Mouse (Mus musculus): ENCODE data around the gene Napsa. TPM values are rescaled to one million over a fixed set of nuclear protein-coding genes. Genes with fewer than 3 reads are reported as not detected.

Napsa gene
- polyA plus RNA-seq, 1 experiment from 2014 or later: 1.2 TPM

DNA sequence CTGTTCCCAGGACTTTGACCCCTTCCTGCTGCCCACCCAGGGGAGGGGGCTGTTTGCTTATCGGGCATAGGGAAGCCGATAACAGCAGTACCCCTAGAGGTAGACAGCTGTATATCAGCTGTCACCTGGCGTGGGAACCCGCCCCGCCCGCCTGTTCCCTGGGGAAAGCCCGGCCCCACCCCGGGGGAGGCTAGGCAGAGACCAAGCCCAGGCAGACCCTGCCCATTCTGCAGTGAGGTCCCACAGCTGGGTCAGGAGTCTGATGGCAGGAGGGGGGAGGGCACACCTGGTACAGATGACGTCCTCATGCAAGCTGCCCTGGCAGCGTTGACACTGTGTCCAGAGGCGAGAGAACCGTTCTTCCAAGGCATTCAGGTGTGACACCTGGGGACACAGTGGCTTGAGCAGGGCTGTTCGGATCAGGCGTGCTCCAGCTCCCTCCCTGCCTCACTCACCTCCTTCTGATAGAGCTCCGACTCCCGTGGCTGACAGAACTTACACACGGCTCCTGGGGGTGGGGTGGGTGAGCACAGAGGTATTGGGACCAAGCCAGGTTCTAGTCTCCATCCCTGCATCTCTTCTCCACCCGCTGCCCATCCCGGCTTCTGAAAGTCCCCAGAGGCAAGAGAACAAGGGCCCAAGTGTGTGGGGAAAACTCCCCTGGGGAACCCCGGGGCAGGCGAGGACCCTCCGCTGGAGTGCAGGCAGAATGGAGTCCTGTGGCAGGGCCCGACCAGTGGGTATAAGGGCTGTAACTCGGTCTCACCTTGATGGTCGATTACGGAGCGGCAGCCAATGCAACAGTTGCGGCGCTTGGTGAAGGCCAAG, 39.0 kb upstream of the Napsa start:
- no peak overlapping the region for H3K4me3 ChIP-seq
- no peak overlapping the region for H3K4me2 ChIP-seq (replicated peaks)
- H3K4me1 ChIP-seq: peaks cover 1% of the 10 kb centered on the region; the same call in 1 of the 2 replicates
- no peak overlapping the region for H3K9ac ChIP-seq
- H3K27ac ChIP-seq: no peak overlapping the region
- H3K9me3 ChIP-seq (replicated peaks): no peaks in the 10 kb centered on the region
- H3K27me3 ChIP-seq: peaks cover 16% of the 10 kb centered on the region
- no peak for ATAC-seq (ENCODE audit: low FRiP score)
- H3K36me3 ChIP-seq: peaks cover 51% of the 10 kb centered on the region
- WGBS: 86% methylated on average over 29 of the region's 29 CpGs

DNA sequence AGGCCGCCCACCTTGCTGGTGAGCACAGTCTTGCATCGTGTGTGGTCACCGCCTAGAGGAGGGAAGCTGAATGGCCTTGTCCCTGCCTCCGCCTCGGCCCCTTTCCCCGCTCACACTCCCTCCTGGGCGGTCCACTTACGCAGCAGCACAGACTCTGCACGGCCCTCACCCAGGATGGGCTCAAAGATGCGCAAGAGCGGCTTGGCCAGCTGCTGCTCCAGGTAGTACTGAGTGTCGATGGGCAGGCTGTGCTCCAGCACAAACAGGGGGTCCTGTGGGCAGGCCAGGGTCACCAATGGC, 38.5 kb upstream of the Napsa start:
- no peak overlapping the region for H3K4me3 ChIP-seq
- no peak for ATAC-seq (ENCODE audit: low FRiP score)
- H3K9ac ChIP-seq: no peak overlapping the region
- H3K4me2 ChIP-seq (replicated peaks): no peak overlapping the region
- peaks cover 10% of the 10 kb centered on the region for H3K27me3 ChIP-seq
- H3K4me1 ChIP-seq: no peaks in the 10 kb centered on the region
- no peaks in the 10 kb centered on the region for H3K9me3 ChIP-seq (replicated peaks)
- WGBS: 70% methylated on average over 12 of the region's 12 CpGs
- no peak overlapping the region for H3K27ac ChIP-seq
- peaks cover 56% of the 10 kb centered on the region for H3K36me3 ChIP-seq

- Histone ChIP-seq H3K4me2 (replicated peaks) (no peak overlapping the region), H3K4me1 (no peaks in the 10 kb centered on the region), H3K27ac (no peak overlapping the region), H3K9me3 (replicated peaks) (no peaks in the 10 kb centered on the region), H3K9ac (no peak overlapping the region), H3K27me3 (peaks cover 5% of the 10 kb centered on the region; the same call in 1 of the 2 replicates), H3K36me3 (peaks cover 62% of the 10 kb centered on the region), H3K4me3 (no peak overlapping the region)
- no peak for ATAC-seq (ENCODE audit: low FRiP score)
- WGBS: 97% methylated on average over 13 of the region's 13 CpGs
These were observed 37.9 kb upstream of the Napsa start for GRCm38 (mm10) chr7:44534242-44534641.

DNA sequence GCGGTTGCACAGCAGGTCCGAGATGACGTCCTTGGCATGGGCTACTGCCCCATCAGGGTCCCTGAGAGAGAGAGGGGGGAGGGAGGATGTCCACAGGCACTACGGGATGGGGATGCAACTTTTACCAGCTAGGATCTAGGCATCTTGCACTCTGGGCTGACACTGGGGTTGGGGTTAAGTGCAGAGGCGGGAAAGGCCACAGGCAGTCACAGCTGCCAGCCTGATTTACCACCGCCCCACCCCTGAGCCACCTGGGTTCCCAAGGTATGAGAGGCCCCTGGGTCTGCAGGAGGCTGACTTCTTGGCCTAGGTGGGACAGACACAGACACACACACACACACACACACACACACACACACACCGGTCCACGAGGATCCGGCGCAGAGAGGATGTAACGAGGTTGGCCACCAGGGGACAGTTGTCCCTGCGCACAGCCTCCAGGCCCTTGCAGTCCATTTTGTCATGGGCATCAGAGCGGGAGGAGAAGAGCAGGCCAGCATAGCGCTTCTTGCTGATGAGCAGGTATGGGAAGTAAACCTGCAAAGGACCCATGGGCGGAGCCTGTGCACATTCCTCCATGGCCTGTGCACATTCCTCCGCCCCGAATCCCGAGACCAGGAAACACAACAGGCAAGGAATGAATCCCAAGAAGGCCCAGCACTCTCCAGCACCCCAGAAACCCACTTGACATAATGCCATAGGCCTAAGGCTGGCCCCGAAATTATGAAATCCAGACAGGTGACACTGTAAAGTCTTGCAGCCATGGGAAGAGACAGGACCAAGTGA, 37.3 kb upstream of the Napsa start:
- H3K9ac ChIP-seq: no peak overlapping the region
- no peaks in the 10 kb centered on the region for H3K4me1 ChIP-seq
- WGBS: 89% methylated on average over 19 of the region's 19 CpGs
- ATAC-seq (ENCODE audit: low FRiP score): no peak
- H3K4me2 ChIP-seq (replicated peaks): no peak overlapping the region
- H3K9me3 ChIP-seq (replicated peaks): no peaks in the 10 kb centered on the region
- no peaks in the 10 kb centered on the region for H3K27me3 ChIP-seq
- no peak overlapping the region for H3K27ac ChIP-seq
- no peak overlapping the region for H3K4me3 ChIP-seq
- peaks cover 68% of the 10 kb centered on the region for H3K36me3 ChIP-seq

- no peaks in the 10 kb centered on the region for H3K4me1 ChIP-seq
- H3K27ac ChIP-seq: no peak overlapping the region
- H3K9ac ChIP-seq: no peak overlapping the region
- H3K36me3 ChIP-seq: peaks cover 78% of the 10 kb centered on the region
- H3K4me2 ChIP-seq (replicated peaks): no peak overlapping the region
- no peaks in the 10 kb centered on the region for H3K27me3 ChIP-seq
- no peak overlapping the region for H3K4me3 ChIP-seq
- 93% methylated on average over 27 of the region's 27 CpGs for WGBS
- H3K9me3 ChIP-seq (replicated peaks): no peaks in the 10 kb centered on the region
- ATAC-seq (ENCODE audit: low FRiP score): no peak
These were observed 36.3 kb upstream of the Napsa start for GRCm38 (mm10) chr7:44535657-44536589.

DNA sequence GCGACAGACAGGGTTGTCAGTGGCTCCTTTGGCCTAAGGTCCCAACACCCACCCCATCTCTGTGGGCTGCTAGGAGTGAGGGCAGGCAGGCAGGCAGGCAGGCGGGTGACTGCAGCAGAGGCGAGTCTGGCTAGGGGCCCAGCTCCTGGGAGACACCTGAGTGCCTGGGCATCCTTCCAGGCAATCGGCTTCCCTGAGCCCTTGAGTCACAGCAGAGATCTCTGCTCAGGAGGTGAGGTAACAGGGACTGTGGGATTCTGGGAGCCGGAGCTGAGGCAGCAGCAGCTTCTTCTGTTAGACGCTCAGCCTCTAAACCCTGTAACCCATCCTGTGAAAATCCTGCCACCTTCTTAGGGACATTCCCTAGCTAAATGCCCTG, 35.6 kb upstream of the Napsa start:
- Histone ChIP-seq H3K27me3 (no peaks in the 10 kb centered on the region), H3K27ac (no peak overlapping the region), H3K9me3 (replicated peaks) (no peaks in the 10 kb centered on the region), H3K36me3 (peaks cover 85% of the 10 kb centered on the region), H3K4me1 (no peaks in the 10 kb centered on the region), H3K9ac (peak overlapping the region; percentile 23; the same call in 1 of the 2 replicates), H3K4me3 (no peak overlapping the region), H3K4me2 (replicated peaks) (no peak overlapping the region)
- 90% methylated on average over 6 of the region's 6 CpGs for whole genome bisulfite sequencing
- no peak for ATAC-seq (ENCODE audit: low FRiP score)

DNA sequence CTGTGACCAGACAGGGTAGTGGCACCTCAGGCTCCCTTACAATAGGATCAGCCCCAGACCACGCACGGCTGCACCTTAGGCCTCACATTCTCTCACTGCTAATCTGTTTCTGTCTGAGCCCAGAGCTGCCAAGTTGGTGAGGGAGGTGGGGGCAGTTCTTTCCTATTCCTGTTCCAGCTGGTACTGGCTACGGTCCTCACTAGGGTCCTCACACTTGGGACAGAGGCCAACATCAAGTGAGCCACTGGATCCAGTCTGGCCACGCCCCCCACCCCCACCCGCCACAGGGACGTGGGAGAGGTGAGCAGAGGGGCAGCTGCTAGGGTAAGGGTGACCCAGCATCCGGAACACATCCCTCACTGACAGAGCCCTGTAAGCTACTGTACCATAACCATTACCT, 35.2 kb upstream of the Napsa start:
- ATAC-seq (ENCODE audit: low FRiP score): no peak
- no peak overlapping the region for H3K4me2 ChIP-seq (replicated peaks)
- H3K9me3 ChIP-seq (replicated peaks): no peaks in the 10 kb centered on the region
- WGBS: 90% methylated on average over 7 of the region's 7 CpGs
- peaks cover 89% of the 10 kb centered on the region for H3K36me3 ChIP-seq
- peak overlapping the region; percentile 23; the same call in 1 of the 2 replicates for H3K9ac ChIP-seq
- H3K4me3 ChIP-seq: no peak overlapping the region
- no peaks in the 10 kb centered on the region for H3K4me1 ChIP-seq
- H3K27me3 ChIP-seq: no peaks in the 10 kb centered on the region
- H3K27ac ChIP-seq: no peak overlapping the region

DNA sequence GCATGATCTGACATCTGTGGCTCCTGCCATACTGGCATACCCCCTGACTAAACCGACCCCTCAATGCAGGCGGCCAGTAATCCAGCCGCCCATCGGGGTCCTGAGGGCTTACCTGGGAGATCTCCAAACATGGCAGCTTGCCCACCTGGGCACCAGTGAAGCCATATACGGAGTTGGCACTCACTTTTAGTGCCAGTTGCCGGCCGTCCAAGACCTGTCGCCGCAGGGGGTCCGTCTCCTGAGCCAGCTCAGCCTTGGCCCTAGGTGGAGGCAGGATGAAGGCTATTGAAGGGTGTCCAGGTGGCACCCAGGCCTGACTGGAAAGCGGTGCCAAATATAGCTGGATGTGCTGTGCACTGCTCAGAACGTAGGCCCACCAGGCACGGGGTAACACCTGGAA, 34.7 kb upstream of the Napsa start:
- Histone ChIP-seq H3K4me1 (no peaks in the 10 kb centered on the region), H3K27ac (no peak overlapping the region), H3K27me3 (no peaks in the 10 kb centered on the region), H3K9me3 (replicated peaks) (no peaks in the 10 kb centered on the region), H3K36me3 (peaks cover 94% of the 10 kb centered on the region), H3K9ac (no peak overlapping the region), H3K4me3 (no peak overlapping the region), H3K4me2 (replicated peaks) (no peak overlapping the region)
- 95% methylated on average over 13 of the region's 13 CpGs for WGBS
- ATAC-seq (ENCODE audit: low FRiP score): no peak

DNA sequence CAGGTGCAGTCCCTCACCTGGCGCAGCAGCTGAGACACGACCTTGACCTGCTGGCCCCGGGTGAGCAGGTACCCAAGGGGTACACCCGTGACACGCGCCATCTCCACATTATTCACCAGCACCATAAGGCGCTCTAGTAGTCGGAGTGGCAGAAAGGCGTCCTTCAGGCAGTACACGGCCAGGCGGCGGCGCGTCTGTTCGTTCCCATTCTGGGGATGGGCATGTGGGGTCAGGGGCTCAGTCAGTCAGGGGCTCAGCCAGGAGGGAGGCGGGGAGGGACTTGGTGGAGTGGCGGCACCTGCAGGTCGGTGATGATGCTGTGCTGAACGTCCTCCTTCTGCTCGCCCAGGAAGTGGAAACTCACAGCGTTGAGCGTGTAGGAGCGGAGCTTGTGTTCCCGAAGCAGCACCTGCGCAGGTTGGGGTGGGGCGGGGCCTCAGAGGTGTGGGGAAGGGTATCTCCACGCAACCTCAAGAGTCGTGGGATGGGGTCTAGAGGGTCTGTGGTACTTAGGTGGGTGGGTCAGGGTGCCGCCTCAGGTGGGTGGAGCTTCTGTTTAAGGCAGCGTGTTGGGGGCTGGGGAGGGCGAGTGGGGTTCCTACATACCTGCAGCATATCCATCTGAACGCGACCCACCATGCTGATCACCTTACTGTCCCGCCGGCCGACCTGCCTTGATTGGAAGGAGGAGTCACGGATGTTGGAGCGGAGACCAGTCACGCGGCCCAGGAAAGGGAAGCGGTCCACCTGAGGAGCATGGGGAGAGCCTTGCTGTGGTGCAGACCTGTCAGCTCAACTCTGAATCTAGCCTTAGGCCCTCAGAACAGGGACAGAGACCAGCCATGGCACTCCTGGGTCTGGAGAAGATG, 33.2 kb upstream of the Napsa start:
- WGBS: 92% methylated on average over 41 of the region's 41 CpGs
- Histone ChIP-seq H3K4me1 (no peaks in the 10 kb centered on the region), H3K9me3 (replicated peaks) (no peaks in the 10 kb centered on the region), H3K36me3 (peaks cover 87% of the 10 kb centered on the region), H3K27ac (no peak overlapping the region), H3K4me2 (replicated peaks) (no peak overlapping the region), H3K4me3 (no peak overlapping the region), H3K9ac (no peak overlapping the region), H3K27me3 (no peaks in the 10 kb centered on the region)
- no peak for ATAC-seq (ENCODE audit: low FRiP score)

GRCm38 (mm10) chr7:44542555-44542954, 29.6 kb upstream of the Napsa start:
- peaks cover 4% of the 10 kb centered on the region for H3K4me1 ChIP-seq
- no peak overlapping the region for H3K4me3 ChIP-seq
- no peak overlapping the region for H3K4me2 ChIP-seq (replicated peaks)
- H3K27me3 ChIP-seq: no peaks in the 10 kb centered on the region
- no peaks in the 10 kb centered on the region for H3K9me3 ChIP-seq (replicated peaks)
- ATAC-seq (ENCODE audit: low FRiP score): no peak
- H3K27ac ChIP-seq: no peak overlapping the region
- WGBS: 90% methylated on average over 11 of the region's 11 CpGs
- peaks cover 55% of the 10 kb centered on the region for H3K36me3 ChIP-seq
- no peak overlapping the region for H3K9ac ChIP-seq

DNA sequence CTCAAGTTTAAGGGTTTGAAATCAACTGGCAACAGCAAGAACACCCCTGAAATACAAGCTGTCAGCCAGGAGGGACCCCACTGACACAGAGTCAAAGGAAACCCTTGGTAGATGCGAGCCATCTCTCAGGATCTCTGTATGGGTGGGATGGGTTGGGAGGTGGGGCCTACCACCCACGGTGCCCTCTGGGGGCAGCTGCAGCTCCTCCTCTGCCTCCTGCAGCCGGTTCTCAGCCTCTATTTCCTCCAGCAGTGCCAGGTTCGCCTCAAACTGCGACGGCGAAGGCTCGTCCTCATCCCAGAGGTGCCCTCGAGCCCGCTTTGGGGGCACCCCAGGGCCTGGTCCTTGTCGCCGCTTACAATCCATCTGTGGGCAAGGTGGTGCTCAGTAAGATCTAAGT, 29.1 kb upstream of the Napsa start:
- Histone ChIP-seq H3K4me3 (no peak overlapping the region), H3K4me1 (peaks cover 9% of the 10 kb centered on the region), H3K9ac (no peak overlapping the region; the same call in 1 of the 2 replicates), H3K27ac (no peak overlapping the region), H3K4me2 (replicated peaks) (no peak overlapping the region), H3K9me3 (replicated peaks) (no peaks in the 10 kb centered on the region), H3K36me3 (peaks cover 52% of the 10 kb centered on the region), H3K27me3 (no peaks in the 10 kb centered on the region)
- ATAC-seq (ENCODE audit: low FRiP score): no peak
- WGBS: 79% methylated on average over 12 of the region's 12 CpGs
